Mouse (Mus musculus): ENCODE measurements around the gene Chrm4.

Chrm4 gene

DNA sequence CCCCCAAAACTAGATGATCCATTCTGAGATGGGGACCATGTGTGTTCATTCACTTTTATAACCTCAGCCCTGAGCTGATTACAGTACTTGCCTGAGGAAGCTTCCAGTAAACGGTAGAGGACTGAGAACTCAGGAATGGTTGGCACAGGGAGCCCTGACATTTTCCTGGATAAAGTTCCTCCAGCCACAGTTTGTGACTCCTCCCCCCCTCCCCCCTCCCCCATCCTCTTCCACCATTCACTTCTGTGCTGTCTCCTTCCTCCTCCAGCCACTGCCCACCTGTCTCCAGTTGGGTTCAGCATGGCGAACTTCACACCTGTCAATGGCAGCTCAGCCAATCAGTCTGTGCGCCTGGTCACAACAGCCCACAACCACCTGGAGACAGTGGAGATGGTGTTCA, at the start of gene Chrm4:
Chrm4 (plus strand) TSS at position 301 of the 400 bp plus-strand sequence.
- no peak for DNase-seq (ENCODE audit: low spot score in 2 of 2)

DNA sequence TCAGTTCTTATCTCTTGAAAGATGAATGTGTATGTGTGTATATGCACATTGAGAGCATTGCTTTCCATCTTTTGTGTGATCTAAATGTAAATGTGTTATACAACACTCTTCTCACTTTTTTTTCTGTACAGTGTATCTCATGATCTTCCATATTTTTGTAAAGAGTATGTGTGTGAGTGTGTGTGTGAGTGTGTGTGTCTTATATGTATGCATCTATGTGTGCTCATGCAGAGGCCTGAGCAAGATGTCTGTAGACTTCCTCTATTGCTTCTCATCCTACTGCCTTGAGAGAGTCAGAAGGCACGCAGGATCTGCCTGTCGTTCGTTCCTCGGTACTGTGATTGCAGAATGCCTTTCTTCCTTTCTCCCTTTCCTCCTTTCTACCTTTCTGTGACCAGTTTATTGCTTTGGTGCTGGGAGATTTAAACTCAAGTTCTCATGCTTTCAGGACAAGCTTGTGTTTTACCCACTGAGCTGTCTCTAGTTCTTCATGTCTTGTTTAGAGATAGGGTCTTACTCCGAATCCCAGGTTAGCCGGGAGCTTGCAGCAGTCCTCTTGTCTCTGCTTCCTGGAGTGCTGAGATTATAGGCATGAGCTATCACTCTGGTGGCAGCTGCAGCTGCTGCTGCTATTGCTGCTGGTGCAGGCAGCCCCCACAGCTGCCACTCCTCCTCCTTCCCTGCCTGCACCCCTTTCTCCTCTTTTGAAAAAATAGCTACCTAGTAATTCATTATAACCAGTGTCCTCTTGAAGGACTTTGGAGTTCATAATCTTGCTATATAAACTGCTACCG, 48.5 kb upstream of the Chrm4 start:
- DNase-seq (ENCODE audit: low spot score in 2 of 2), result no peak

- no peak for DNase-seq (ENCODE audit: low spot score in 2 of 2)
These were observed 43.1 kb upstream of the Chrm4 start for GRCm38 (mm10) chr2:91883961-91884360.

- no peak for DNase-seq (ENCODE audit: low spot score in 2 of 2)
These were observed 42.4 kb upstream of the Chrm4 start for GRCm38 (mm10) chr2:91884616-91885015.

DNA sequence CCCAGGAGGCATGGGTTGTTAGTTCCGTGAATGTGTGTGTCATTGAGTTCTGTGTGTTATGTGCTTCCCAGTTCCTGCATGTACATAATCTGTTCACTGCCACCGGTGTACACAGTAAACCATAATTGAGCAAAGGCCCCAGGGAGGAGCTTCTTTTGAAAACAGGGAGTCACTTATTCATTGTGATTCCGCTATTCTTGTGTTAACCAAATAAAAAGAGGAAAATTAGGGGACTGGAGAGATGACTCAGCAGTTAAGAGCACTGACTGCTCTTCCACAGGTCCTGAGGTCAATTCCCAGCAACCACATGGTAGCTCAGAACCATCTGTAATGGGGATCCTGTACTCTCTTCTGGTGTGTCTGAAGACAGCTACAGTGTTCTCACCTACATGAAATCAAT, 32.3 kb upstream of the Chrm4 start:
- DNase-seq (ENCODE audit: low spot score in 2 of 2), result no peak

DNA sequence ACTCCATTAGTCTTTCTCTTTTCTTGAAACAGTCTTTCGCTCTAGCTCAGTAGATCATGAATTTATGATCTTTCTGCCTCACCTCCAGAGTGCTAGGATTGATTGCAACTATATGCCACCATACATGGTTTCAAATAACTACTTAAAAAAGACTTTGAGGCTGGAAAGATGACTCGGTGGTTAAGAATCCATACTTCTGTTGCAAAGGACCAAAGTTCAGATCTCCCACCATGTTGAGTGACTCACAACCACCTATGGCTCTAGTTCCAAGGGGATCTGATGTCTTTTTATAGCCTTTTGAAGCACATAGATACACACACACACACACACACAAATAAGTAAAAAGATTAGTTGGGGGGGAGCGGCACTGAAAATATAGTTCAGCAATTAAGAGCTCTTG, 31.6 kb upstream of the Chrm4 start:
- DNase-seq (ENCODE audit: low spot score in 2 of 2), result no peak

DNA sequence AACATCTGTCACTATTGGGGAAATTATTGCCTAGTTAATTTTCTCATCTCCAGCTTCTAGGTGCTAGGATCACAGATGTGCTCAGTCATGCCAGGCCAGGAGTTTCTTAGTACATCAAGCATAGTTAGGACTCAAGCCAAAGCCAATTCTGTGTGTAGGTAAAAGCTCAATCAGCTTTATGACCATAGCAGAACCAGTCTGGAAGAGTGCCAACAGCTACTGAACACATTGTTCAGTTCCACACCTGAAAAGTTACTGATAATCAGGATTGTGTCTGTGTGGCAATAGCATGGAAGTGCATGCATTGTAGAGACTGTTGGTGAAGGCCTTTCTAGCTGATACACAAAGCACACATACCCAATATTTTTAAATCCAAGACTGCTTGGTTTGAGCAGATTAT, 29.1 kb upstream of the Chrm4 start:
- no peak for DNase-seq (ENCODE audit: low spot score in 2 of 2)

GRCm38 (mm10) chr2:91899141-91899540, 27.9 kb upstream of the Chrm4 start:
- no peak for DNase-seq (ENCODE audit: low spot score in 2 of 2)

DNA sequence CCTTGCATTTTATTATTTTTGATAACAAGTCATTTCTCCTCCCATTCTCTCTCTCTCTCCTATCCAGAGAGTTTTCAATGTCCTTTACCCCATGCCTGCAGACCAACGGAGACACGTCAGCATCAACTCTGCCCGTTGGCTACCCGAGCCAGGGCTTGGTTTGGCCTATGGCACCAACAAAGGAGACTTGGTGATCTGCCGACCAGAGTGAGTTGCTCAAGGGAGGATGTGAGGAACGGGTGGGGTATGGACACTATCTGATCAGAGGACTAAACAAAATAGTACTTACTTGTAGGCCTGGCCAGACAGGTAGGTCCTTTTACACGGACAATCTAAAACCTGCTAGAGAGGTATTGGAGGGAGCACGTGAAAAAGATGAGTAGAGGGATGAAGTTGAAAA, 26.6 kb upstream of the Chrm4 start:
- no peak for DNase-seq (ENCODE audit: low spot score in 2 of 2)

GRCm38 (mm10) chr2:91902336-91902735, 24.7 kb upstream of the Chrm4 start:
- no peak for DNase-seq (ENCODE audit: low spot score in 2 of 2)

GRCm38 (mm10) chr2:91903171-91903925, 23.7 kb upstream of the Chrm4 start:
- no peak for DNase-seq (ENCODE audit: low spot score in 2 of 2)

GRCm38 (mm10) chr2:91904618-91905307, 22.3 kb upstream of the Chrm4 start:
- DNase-seq (ENCODE audit: low spot score in 2 of 2), result no peak

- DNase-seq (ENCODE audit: low spot score in 2 of 2), result no peak
These were observed 20.9 kb upstream of the Chrm4 start for GRCm38 (mm10) chr2:91906141-91906540.

DNA sequence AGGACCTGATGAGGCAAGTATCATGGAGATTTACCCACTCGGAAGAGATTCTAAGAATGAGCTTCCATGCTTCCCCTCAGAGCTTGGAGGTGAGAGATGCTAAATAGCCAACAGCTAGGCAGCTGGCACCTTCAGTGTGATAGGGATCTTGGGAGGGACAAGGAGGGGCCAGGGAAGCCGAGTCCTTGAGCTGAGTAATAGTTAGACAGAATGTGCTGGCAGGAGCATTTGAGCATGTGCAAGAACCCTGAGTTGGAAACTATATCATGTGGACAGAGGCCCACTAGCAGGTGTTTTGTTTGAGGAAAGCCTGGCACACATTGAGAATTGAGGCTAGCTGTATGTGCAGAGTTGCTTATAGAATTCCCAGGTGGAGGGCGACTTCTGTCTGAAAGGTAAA, 14.4 kb upstream of the Chrm4 start:
- DNase-seq (ENCODE audit: low spot score in 2 of 2), result no peak

- DNase-seq (ENCODE audit: low spot score in 2 of 2), result no peak
These were observed 13.5 kb upstream of the Chrm4 start for GRCm38 (mm10) chr2:91913328-91914110.

DNA sequence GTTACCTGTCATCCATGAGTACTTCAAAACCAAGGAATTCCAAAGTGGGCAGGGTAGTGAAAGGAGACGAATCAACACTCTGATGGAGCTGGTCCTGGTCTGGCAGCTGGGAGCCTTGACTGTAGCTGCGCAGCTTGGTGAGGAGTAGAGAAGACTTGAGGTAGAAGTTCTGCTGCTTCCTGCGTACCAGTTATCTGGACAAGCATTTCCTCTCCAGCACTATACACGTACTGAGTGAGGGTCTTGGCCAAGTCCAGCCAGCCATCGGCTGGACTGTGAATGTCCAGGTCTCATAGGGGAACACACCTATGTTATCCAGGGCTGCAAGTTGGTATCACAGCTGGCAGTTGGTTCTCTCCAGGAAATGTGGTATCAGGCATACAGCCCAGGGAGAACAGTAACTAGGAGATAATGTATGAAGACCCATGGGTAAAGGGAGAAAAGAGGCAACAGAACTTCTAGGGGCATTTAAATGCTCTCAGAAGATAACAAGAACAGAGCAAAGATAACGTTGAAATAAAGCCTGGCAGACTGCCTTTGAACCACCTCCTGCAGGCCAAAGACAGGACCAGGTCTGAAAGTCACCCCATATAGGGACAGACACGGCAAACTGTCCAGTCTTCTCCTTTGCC, 10.6 kb upstream of the Chrm4 start:
- DNase-seq (ENCODE audit: low spot score in 2 of 2), result no peak

DNA sequence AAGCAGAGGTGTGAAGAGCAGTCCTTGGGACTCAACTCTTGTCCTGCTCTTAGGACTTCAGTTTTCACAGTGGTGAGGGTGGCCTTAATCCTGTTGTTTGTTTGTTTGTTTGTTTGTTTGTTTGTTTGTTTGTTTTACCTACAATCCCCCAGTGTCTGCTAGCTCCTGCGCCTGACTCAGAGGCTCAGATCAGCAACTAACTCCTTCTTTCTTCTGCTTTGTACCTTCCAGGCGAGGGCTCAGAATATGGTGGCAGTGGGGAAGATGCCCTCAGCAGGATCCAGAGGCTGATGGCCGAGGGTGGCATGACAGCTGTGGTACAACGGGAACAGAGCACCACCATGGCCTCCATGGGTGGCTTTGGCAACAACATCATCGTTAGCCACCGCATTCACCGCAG, 10.0 kb upstream of the Chrm4 start:
- DNase-seq (ENCODE audit: low spot score in 2 of 2), result no peak

- DNase-seq (ENCODE audit: low spot score in 2 of 2), result no peak
These were observed 6.9 kb upstream of the Chrm4 start for GRCm38 (mm10) chr2:91920130-91920529.

GRCm38 (mm10) chr2:91921181-91921789, 5.8 kb upstream of the Chrm4 start:
- peak in 1 of 2 experiments; percentile 46 for DNase-seq (ENCODE audit: low spot score in 2 of 2)

- no peak for DNase-seq (ENCODE audit: low spot score in 2 of 2)
These were observed 5.1 kb upstream of the Chrm4 start for GRCm38 (mm10) chr2:91921790-91922570.
